Mouse (Mus musculus) liver, adult (tissue): ENCODE measurements around the gene Enah.

Experiments
- GATA4 ChIP-seq: IDR thresholded peaks from 2 replicates; pipeline ENCODE4 v1.6.1; 2014; ENCODE audit warnings: mild to moderate bottlenecking, low read length; ENCODE audit not compliant: insufficient replicate concordance

Gene Enah

GRCm38 (mm10) chr1:182045208-182045607, 25.4 kb upstream of the Enah start:
- TF ChIP-seq GATA4: no peak

GRCm38 (mm10) chr1:182040538-182040937, 20.7 kb upstream of the Enah start:
- no peak for TF ChIP-seq GATA4

GRCm38 (mm10) chr1:182031757-182032156, 12.0 kb upstream of the Enah start:
- TF ChIP-seq GATA4: no peak

DNA sequence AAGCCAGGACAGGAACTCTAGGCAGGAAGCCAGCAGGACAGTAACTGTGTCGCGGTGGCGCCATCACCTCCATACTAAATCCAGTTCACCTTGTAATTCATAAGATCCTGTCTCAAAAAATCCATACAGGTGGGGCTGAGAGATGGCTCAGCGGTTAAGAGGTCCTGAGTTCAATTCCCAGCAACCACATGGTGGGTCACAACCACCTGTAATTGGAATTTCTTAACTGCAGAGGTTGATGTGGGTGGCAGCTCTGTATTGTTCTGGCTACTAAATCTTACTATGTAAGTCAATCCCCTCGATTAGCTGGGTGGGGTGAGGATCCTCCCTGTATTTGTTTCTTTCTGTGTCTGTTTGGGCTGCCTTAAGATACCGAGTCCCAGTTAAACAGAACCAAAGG, 11.3 kb upstream of the Enah start:
- no peak for TF ChIP-seq GATA4

GRCm38 (mm10) chr1:182029989-182030649, 10.3 kb upstream of the Enah start:
- TF ChIP-seq GATA4: no peak

- no peak for TF ChIP-seq GATA4
Observed at GRCm38 (mm10) chr1:182028231-182029210, 8.7 kb upstream of the Enah start.

DNA sequence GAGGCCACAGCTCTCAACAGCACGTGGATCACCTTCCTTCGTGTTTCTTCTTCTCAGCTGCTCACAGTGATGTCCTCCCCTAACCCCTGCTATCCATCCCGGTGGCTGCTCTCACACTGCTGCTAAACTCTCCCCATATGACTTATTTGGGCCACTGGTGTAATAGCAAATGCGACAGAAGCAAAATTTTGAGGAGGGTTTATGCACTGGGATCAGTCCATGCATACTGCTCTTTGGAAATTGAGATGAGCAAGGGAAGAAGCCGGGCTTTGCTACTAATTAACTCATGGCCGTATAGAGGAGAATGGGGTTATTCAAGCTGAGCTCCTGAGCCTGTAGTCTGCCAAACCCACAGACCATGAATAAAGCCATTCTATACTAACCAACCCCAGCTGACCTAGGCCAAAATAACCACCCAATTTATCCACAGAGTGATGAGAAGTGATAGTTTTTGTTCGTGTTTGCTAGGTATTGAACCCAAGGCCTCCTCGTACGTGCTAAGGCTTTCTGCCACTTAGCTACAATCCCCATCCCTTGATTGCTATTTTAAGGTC, 7.7 kb upstream of the Enah start:
- TF ChIP-seq GATA4: no peak

- TF ChIP-seq GATA4: no peak
Observed at GRCm38 (mm10) chr1:182026821-182027220, 7.0 kb upstream of the Enah start.

DNA sequence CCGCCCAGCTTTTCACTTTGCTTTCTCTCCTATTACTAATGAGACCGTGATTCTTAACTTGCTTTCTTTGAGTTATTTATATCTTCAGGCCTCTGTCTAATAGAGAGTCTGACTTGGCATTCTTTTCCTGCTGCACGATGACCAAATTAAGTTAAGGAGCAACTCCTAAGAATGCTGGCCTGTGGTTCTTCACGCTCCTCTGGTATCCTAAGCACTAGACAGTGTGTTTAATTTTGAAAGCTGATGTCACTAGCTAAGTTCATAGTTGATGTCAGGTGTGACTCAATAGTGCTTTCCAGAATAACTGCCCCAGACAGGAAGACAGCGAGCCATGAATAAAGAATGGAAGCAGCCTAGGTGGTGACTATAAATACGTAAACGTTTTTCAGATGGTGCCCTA, 6.3 kb upstream of the Enah start:
- no peak for TF ChIP-seq GATA4

DNA sequence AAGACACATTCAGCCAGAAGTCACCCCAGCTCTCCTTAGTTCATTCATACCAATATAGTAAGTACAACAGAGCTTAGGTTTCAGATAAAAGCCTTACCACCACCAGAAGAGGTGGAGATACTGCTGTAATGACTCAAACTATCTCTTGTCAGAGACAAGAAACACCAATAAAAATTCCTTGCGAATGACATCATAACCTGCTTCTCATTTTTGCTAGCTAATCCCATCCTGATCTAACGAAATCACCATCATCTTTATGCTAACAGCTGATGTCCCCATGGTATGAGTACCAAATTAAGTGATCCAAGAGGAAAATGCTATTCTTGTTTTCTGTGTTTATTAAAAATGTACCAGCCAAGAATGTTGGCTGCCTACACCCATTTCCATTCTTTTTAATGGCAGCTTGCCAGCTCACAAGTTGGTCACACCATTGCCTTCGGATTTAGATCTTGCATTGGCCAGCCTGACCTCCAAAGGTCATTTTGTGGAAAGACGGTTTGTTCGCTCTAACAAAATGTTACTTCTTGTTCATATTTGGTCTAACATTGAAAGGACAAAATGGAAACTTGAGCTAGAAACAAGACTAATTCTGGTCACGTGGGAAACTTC, 2.0 kb upstream of the Enah start:
- TF ChIP-seq GATA4: no peak

GRCm38 (mm10) chr1:182020831-182021460, 1.2 kb upstream of the Enah start:
- no peak for TF ChIP-seq GATA4

- TF ChIP-seq GATA4: no peak
Observed at GRCm38 (mm10) chr1:182019266-182019925, 394 bp downstream of the Enah start.

DNA sequence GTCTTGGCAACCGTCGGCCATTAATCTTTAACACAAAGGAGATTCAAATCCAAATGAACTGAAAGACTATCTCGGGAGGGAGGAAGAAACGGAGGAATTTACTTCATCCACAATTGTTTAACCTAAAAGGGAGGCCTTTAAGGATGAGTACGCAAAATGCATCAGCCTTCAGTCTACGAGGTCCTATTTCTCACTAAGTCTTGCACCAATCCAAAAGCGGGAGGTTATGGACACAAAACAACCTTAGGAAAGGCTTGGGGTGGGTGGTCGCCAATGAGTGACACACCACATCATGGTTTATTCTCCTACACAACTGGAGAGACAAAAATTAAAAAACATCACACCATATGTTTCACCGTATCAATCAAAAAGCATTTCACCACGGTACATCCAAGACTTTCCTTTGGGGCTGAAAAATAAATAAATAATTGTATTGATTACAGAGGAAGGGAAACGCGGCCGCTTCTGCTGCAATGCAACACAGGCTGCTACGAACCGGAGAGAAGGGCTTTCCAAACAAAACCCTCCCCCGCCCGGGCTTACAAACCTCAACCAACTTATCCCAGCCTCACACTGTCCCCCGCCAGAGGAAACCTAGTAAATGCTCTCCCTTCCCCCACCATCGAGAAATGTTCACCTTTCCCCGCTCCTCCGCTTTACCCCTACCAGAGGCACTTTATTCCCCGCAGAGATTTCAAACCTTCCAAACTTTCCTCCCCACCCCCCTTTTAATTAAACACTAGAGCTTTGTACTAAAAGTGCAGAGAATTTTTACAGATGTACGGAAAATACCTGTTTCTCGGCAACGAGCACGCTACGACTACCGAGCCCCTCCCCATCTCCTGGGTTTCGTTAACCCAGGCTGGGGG, 1.2 kb downstream of the Enah start:
- no peak for TF ChIP-seq GATA4

DNA sequence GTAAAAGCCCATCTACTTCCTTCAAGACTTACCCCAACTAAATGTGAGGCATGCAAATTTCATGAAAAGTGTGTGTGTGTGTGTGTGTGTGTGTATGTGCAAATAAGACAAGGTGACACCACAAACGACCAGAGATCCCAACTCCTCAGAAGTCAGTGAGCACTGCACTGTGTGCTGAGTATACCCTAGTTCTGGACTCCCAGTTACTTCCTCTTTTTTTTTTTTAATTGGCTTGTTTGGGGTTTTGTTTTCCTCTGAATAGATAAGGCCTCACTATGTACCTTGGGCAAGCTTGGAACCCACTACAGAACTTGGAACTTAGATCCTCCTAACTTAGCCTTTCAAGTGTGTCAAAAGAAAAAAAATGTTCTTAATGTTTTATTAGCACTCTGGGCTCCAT, 14.0 kb downstream of the Enah start:
- no peak for TF ChIP-seq GATA4

DNA sequence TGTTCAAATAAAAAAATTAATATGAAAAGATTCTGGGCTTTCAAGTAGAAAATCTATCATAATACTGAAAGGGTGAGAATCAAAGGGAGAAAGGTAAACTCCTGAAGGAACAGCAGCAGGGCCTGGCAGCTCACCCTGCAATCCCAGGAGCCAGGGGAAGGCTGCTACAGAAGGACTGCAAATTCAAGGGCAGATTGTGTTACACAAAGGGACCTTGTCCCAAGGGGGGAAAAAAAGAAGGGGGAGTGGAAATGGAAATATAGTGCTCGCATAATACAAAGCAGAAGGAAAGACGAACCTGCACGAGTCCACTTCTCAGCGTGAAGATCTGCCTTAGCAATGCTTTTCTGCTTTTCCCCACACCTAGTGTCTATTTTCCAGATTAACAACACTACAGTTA, 21.1 kb downstream of the Enah start:
- TF ChIP-seq GATA4: no peak
